Mouse (Mus musculus) brain, embryonic 14.5 days (tissue): Measurements from ENCODE around the gene Bank1. TPM values are rescaled to one million over a fixed set of nuclear protein-coding genes. Genes with fewer than 3 reads are reported as not detected.

Experiments used
- DNase-seq: peaks from one replicate; pipeline ENCODE4 v3.0.0-alpha.2; 2011; ENCODE audit warnings: low read depth
- CTCF ChIP-seq: fragments of 200-500 bp; IDR thresholded peaks from 2 replicates; pipeline ENCODE4 v1.5.1; 2012; ENCODE audit warnings: inconsistent platforms, mild to moderate bottlenecking, moderate library complexity, borderline replicate concordance; ENCODE audit not compliant: insufficient read depth, insufficient read length; ENCODE audit errors: extremely low read depth
- POLR2A ChIP-seq: fragments of 200-500 bp; IDR thresholded peaks from 2 replicates; pipeline ENCODE4 v1.6.1; 2012; ENCODE audit warnings: mild to moderate bottlenecking, inconsistent platforms, borderline replicate concordance; ENCODE audit not compliant: poor library complexity, insufficient read depth, insufficient read length, severe bottlenecking; ENCODE audit errors: extremely low read depth
- polyA plus RNA-seq: library from polyadenylated mRNA; depleted of rRNA; stranded (reverse); fragments of >200 nt; gene quantifications from 2 replicates; pipeline ENCODE4 v1.2.3, GENCODE M21; 2012

The Bank1 gene
- polyA plus RNA-seq, 1 experiment, result 0.16 TPM

DNA sequence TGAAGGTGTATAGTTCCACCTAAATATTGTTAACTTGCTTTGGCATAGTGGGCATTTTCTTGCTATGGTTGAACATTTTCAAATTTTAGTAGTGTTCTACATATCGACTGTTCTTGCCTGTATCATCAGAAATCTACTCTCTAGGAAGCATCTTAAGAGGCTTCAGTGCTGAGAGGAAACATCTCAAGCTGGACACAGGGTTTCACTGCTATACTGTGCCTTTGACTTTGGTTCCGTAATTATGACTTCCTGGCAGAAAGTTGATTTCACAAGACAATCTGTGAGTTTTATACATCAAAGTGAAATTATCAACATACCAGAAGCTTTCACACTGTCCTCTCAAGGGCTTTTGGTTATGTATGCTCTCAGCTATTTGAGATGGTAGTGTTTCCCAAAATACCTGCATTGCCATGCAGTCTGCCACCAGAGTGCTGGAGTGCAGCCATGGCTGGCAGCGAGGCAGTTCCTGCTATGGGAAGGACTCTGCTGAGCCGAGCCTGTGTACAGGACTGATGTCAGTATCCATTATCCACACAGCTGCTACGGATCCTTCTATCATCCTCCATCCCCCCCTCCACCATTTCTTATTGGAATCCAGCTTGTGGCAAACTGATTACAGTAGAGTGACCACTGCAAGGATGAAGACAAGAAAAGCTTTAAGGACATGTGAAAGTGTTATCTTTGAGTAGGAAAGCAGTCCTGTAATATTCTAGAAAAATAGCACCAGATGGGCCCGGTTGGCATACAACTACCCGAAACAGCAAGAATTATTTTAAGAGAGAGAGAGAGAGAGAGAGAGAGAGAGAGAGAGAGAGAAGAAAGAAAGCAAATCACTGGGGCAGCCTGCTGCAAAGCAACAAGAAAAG lies 160.5 kb downstream of the Bank1 start:
- DNase-seq, result peak; percentile 44
- no peak for TF ChIP-seq CTCF
- no peak for TF ChIP-seq POLR2A

DNA sequence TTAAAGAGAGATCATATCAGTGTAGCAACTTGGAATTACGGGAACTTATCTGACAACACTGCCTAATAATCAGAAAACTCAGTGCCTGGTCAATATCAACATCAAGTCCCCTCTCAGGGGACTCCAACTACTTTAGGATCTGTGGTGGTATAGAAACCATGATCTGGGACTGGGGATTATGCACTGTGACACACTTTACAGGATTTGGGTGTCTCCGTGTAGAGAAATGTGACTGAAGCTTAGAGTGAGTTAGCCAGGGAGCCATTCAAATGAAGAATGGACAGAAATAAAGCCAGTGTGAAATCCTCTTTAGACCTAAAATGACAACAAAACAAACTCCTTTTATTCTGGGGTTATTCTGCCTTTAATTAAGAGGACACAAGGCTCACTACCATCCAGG lies 167.8 kb downstream of the Bank1 start:
- no peak for TF ChIP-seq CTCF
- TF ChIP-seq POLR2A, result no peak
- peak; percentile 22 for DNase-seq

DNA sequence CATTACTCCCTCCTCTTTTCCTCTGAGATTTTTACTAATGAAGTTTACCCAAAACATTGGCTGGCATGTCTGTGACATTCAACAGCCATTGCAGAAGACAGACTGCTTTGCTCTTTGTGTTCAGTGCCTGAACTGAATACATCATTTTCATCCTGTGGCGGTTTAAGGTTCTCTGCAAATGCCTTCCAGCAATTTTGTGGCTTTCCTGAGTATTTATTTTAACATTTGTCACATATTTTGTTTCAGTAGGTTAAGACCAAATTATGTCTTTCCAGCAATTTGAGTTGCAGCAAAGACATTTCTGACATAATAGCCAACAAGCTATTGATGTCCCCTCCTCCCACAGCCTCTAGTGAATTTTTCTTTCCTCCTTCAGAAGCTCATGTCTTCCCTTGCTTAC lies 170.3 kb downstream of the Bank1 start:
- TF ChIP-seq POLR2A (no peak), CTCF (no peak)
- no peak for DNase-seq

DNA sequence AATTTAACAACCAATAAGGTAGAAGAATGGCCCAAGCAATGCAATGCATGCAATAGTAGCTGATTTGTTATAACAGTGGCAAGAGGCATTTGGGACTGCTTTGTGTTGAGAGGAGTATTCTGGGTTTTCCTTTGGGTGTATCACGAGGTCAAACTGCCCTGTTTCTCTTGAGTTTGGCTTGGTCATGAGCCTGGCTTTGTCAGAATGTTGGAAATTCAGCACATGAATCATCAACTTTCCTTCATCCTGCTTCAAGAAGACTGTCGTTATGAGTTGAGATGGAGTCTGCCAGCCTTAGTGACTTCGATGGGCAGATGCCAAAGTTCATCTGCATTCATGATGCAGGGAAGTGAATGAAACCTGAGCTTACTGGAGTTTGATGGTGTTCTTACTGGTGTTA lies 175.0 kb downstream of the Bank1 start:
- no peak for TF ChIP-seq CTCF
- no peak for TF ChIP-seq POLR2A
- DNase-seq, result no peak

DNA sequence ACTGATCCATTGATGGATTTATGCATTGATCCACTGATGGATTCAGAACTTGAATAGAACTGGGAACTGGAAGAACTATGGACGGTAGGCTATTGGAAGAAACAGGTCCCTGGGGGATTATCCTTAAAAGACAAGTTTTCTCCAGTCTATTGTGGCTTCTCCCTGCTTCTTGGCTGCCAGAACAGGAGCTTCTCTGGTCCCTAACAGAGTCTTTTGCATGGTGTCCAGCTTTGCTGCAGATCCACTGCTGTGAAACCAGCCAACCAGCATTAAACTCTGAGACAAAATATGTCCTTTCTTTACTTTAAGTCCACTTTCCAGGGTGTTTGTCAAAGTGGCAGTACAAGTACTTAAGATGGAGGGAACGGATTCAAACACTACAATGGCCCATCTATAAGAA lies 178.7 kb downstream of the Bank1 start:
- no peak for TF ChIP-seq POLR2A
- TF ChIP-seq CTCF, result no peak
- DNase-seq, result no peak

DNA sequence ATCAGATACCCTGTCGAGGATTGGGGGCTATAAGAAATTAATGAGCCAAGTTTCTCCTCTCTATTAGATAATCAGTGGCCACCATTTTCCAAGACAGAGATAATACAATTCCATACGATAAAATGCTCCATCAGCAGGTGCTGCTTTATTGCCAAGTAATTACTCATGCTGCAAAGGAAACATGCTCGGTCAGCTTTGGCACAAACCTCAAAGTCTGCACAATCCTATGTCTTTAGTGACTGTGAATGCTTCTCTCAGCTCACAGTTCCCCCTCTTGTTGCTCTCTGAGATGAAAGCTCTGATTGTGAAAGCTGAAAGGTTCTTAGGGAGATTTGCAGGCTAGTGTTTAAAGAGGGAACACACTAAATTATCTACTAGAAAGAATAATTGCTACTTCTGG lies 193.9 kb downstream of the Bank1 start:
- DNase-seq, result peak; percentile 76
- TF ChIP-seq POLR2A, result no peak
- TF ChIP-seq CTCF, result no peak

DNA sequence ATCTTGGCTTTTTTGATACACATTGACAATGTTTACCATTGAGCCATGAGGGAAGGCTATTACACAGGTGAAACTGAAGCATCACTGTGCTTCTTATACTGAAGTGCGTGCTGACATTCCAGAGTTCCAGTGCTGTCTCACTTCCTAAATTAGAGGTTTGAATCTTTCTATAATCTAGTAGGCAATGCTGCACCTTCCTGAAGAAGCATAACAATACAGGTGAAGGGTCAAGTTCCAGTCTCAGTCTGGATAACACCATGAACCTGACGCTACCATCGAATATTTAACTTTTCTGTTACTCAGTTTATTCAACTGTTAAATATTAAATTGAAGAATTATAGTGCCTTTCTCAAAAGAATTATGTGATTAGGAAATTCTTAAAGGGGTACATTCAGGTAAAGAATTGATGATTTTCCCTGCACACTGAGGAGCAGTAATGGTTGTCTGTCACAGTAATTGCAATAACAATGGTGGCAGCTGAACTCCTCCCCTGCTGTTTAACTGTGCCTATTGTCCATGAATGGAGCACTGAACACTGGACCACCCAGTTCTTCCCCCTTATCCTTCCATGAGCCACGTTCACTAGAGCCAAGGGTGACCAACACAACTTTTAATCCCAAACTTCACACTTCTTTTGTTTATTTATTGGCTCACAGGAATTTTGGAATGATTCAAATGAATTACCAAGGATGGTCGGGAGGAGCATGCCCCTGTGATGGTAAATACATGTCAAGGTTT lies 210.2 kb downstream of the Bank1 start:
- TF ChIP-seq CTCF (no peak), POLR2A (no peak)
- no peak for DNase-seq

DNA sequence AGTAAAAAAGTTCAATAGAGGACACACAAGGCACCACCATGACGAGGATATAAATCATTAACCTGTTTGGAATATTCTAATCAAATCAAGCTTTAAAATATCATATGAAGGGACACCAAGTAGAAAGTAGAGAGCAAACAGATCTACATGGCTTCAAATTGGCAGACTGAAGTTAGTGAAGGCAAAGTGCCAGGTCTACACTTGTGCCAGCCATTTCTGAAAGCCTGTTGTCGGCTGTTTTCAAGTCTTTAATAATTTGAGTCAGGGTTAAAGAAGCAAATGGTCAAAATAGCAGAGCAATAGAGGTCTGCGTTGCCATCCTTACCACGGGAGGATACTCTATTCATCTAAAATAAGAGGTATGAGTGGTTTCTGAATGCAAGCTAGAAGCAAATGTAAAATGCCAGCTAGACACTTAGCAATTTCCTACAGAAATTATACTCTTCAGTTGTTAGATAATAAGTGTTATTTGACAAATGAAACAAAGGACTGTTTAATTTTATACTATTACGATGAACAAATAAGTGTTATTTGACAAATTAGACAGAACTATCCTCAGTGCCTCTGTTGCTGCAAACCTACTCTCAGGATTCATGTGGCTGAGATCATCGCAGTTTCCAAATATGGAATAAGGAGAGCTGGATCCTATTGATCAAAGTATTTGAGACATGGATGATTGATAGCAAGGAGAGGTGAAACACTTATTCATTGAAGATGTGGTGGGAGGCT lies 216.3 kb downstream of the Bank1 start:
- peak; percentile 64 for DNase-seq

DNA sequence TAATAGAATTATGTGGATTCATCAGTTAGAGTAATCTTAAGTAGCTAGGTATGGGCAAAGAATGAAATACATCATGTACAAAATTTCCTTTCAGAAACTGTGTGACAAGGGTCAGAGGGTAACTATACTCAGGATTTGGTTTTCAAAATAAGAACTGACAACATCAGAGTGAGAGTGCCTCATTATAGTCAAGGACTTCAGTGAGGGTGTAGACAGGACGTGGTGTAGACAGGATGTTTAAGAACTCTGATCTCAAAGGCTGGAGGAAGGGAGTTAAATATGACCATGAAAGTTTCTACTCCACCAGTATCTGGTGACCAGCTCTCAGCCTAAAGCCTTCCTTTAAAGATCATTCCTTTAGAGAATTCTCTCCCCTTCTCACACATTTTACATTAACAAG lies 219.4 kb downstream of the Bank1 start:
- TF ChIP-seq CTCF (no peak), POLR2A (no peak)

More for the DNA sequence above, 216.3 kb downstream of the Bank1 start:
- TF ChIP-seq POLR2A (no peak), CTCF (no peak)

DNA sequence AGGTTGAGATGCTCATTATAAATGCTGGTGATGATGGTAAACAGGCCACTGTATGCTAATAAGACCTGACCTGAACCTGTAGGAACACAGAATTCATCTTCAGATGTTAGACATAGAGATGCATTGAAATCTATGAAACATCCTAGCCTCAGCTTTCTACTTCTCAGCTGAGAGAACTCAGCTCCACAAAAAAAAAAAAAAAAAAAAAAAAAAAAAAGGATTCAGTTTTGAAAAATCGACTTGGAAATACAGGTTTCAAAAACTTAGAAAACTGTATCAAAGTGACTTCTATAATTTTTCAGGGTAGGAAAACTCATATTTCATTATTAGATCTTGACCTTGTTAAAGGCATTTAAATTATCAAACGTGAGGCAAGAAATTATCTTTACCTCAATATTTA lies 222.5 kb downstream of the Bank1 start:
- no peak for TF ChIP-seq CTCF
- TF ChIP-seq POLR2A, result no peak
- DNase-seq, result no peak

More for the DNA sequence above, 219.4 kb downstream of the Bank1 start:
- no peak for DNase-seq

DNA sequence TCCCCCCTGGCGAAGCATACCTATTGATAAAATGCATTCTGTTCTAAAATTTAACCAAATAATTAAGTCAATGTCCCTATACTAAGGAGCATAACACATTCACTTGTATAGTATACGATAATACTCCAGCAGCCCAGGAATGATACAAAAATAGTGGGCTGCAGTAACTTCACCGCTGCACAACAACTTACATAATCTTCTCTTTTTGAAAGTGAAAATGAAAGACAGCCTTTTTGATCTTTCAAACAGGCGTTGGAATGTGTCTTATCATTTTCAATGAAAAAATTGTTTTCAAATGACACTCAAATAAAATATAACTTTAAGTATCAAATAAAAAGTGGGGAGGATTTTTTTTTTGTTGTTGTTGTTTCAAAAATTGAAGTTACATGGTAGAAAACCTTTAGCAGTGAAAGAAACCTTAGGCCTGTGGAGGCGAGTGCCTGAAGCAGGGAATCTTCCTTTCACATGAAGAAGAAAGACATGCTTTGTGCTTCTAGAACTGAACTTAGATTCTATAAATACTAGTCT lies 224.8 kb downstream of the Bank1 start:
- DNase-seq, result no peak
- no peak for TF ChIP-seq POLR2A
- no peak for TF ChIP-seq CTCF
